Mouse (Mus musculus) gastrocnemius, adult 18-20 months (tissue): ENCODE data around the gene Mesp1. TPM values are rescaled to one million over a fixed set of nuclear protein-coding genes. Genes with fewer than 3 reads are reported as not detected.
"Not testable (repeated sequence)": the region's sequence is repeated elsewhere in the genome, so short reads cannot be mapped to it uniquely, and the experiment has no call there.

Source experiments
- DNase-seq: peaks from one replicate; pipeline ENCODE4 v3.0.0; 2021; ENCODE audit warnings: low spot score
- total RNA-seq, 2 experiments: library from RNA; stranded (reverse); gene quantifications; 2 replicates each; pipeline ENCODE4 v1.2.3; 2021

Gene Mesp1
- total RNA-seq, 2 experiments from 2014 or later, result not detected

DNA sequence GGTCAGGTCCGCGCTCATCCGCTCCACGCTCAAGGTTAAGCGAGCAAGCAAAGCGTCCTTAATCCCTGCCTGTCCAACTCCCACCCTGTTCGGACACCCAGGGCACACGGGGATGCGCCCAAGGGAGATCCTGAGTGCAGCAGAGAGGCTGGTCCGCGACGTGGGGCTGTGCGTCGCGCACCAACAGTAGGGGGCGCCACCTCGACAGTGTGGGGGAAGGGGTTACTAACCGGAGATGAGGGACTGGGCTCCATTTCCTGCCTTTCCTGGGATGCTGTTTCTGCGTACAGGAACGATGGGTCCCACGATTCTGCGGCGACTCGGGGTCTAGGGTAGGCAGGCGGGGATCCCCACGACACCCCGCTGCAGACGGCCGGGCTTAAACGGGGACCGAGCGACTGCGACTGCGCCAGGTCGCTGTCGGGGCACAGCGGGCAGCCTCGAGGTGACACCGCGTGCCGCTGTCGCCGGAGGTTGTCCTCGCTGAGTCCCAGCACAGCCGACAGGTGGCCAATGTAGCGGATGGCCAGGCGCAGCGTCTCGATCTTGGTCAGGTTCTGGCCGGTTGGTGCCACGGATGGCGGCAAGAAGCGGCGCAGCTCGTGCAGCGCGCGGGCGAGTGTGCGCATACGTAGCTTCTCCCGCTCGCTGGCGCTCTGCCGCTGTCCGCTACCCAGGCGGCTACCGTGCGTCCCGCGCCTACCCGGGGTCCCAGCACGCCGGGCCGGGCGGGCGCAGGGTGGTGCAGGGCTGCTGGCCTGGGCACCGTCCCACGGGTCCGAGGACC, 760 bp downstream of the Mesp1 start:
- no peak for DNase-seq

DNA sequence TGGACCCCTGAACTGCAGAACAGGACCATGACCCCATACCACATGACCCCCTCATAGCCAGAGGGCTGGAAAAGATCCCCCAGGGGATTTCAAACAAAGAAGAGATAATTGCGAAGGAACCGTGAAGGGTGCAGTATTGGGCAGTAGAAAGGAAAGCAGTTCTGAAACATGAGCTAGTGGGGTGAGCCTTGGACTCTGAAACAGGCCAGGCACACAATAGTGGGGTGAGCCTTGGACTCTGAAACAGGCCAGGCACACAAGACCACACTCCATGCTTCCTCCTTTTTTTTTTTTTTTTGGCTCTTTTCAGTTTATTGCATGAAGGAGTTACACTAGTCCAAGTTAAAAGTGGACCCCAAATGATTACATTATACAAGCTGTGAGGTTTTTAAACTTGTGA, 3.8 kb downstream of the Mesp1 start:
- not testable (repeated sequence) for DNase-seq

DNA sequence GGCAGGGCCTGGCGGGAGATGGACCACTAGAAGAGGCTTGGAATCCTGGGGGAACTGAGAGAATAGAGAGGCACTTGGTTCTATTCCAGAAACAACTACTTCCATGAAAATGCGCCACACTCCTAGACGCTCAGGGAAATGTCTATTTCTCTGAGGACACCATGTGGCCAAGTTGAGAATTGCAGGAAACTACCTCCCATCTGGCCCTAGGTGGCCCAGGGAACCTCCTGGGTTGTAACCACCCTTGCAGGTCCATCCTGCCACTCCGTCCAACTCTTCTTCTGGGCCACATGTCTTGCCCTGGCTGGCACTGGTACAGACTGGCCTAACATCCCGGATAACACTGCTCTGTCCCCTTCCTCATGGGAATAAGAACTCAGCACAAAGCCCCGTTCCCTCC, 7.3 kb downstream of the Mesp1 start:
- DNase-seq, result peak; percentile 77

DNA sequence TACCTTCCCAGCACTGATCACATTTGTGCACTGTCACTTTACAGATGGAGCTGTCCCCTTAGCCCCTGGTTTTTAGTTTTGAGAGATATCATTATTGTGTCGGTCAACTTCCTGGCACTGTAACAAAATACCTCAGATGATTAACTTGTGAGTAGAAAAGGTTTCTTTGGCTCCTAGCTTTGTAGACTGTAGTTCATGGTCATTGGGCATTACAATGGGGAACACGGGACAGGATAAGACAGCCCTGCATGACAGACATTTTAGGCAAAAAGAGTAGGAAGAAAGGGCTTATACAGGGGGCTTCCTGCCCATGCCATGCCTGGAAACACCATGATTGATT, 11.1 kb downstream of the Mesp1 start:
- no peak for DNase-seq

DNA sequence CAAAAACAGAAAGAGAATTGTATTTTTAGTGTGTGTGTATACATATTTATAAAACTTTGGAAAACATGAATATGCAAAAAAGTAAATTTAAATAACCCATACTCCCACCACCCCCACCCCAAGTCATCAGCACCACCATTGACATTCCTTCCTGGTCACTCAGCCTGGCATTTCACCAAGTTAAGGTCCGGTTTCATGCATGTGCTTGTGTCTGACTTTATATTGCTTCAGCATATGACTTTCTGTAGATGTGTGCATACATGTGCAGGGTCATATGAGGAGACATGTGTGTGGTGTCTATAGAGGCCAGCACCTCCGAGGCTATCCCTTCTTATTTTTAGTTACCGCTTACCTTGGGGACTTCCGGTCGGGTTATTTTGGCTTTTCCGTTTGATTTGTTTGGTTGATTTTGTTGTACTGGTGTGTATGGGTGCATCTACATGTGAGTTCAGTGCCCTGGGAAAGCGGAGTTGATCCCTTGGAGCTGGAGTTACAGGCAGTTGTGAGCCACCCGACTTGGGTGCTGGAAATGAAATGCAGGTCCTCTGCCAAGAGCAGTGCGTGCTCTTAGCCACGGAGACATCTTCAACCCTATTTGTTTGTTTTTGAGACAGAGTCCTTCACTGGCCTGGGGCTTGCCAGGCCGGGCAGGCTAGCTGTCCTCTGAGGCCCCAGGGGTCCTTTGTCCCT, 11.6 kb downstream of the Mesp1 start:
- DNase-seq, result no peak

DNA sequence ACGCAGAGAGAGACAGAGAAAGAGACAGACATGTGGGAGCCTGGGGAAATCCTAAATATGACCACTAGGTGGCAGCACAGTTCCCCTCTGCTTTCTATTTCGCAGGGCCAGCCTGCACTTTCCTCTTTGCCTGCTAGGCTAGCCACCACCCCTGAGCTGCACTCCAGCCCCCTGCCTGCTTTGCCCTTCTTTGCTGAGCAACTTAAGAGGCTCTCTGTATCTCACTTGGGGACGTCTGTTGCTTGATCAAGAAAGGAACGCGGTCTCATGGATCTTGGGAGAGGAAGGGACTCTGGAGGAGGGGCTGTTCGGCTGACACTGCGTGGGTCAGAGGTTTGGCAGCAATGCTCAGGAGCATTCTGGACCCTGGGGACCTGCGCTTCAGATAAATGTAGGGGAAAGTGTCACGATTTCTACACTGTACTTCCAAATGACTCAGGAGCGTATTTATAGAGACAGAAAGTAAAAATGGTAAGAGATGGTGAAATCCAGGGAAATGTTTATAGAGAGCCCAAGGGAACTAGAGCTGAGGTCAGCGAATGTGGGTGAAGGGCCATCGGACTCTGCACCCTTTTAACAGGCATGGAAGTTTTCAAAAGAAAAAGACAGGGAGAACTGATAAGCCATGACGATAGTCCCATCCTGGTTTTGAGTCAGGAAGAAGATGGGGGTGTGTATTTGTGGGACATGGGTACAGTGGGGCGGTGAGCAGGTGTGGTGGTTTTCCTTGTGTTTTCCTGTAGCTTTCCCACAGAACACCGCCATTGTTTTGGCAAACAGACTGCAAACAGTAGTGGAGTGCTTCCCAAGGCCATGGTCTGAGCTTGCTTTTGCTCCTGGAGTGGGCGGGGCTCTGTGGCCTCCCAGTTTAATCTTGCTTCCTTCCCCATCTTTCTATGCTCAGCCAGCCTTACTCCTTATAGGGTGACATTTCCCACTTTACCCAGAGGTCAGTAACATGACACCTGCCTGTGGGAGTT, 12.7 kb downstream of the Mesp1 start:
- peak; percentile 79 for DNase-seq

DNA sequence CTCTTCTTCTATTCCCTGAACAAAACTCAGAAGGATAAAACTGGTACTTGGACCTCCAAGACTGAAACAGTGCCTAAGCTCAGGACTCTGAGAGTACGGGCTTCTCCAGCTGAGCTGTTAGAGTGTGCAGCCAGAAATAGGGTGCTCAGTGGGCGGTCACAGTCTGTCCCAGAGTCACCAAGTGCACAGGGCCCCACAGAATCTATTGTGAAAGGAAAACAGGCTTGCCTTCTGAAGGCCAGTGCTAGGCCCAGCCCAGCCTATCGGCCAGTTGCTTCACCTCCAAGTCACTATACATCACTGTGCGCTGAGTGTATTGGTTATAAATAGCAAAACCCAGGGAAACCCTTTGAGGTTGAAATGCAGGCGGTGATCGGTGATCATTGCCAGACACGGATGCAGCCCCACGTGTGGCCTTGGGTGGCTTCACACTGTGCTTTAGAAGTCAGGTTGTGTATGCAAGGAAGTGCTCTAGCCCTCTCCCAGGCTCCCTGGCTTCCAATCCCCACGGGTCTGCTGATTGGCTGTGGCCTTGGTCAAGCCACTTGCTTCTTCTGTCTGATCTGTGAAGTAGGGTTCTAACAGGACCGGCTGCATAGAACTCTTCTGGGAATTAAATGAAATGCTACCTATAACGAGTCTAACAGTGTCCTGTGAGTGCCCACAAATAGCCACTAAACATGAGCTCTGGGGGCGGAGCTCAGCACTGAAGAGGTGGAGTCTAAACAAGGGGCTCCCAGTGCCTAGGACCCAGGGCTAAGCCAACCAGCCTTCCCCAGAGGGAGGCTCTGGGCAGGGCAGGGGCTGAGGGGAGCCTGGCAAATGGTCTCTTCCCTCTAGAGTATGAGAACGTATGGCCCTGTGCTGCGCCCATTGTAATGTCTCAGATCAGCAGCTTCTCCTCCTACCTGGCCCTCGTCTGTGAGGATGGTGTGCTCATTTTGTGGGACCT, 21.8 kb downstream of the Mesp1 start:
- no peak for DNase-seq

DNA sequence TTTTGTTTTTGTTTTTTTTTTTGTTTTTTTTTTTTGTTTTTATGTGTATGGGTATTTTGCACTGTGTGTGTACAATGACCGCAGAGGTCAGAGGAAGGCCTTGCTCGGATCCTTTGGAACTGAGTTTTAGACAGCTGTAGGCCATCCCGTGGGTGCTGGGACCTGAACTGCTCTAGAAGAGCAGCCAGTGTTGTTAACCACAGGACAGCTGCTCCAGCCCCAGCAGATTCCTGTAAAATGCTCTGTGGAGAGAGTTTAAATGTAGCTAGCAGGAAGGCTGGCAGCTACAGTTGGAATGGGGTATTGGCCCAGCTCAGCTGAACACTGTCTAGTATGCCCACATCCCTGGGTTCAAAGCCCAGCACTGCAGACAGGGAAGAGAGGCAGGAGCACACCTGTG, 23.9 kb downstream of the Mesp1 start:
- no peak for DNase-seq

DNA sequence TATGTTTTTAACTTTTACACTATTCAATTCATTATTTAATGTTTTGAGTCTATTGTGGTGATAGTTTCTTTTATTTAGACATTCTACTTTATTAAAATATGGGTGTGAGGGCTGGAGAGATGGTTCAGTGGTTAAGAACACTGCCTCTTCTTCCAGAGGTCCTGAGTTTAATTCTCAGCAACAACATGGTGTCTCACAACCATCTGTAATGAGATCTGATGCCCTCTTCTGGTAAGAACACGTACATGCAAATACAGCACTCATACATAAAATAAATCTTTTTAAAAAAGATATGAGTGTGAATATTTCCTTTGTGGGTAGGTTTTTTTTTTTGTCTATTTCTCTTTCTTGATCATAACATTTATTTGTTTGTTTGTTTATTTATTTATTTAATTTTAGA, 27.6 kb downstream of the Mesp1 start:
- DNase-seq, result no peak

DNA sequence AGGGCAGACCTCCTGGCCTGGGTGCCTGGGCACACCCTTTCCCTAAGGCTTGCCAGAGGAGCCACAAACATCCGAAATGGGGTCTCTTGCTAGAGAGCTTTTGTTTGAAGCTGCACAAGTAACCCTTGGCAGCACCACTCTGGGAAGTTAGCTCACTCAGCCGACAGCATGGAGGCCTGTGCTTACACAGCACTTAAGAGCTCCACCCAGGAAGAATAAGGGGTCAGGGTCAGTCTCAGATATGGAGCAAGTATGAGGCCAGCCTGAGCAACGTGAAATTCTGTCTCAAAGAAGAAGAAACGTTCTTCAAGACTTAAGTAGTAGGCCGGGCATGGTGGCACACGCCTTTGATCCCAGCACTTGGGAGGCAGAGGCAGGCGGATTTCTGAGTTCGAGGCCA, 31.5 kb downstream of the Mesp1 start:
- DNase-seq, result no peak

DNA sequence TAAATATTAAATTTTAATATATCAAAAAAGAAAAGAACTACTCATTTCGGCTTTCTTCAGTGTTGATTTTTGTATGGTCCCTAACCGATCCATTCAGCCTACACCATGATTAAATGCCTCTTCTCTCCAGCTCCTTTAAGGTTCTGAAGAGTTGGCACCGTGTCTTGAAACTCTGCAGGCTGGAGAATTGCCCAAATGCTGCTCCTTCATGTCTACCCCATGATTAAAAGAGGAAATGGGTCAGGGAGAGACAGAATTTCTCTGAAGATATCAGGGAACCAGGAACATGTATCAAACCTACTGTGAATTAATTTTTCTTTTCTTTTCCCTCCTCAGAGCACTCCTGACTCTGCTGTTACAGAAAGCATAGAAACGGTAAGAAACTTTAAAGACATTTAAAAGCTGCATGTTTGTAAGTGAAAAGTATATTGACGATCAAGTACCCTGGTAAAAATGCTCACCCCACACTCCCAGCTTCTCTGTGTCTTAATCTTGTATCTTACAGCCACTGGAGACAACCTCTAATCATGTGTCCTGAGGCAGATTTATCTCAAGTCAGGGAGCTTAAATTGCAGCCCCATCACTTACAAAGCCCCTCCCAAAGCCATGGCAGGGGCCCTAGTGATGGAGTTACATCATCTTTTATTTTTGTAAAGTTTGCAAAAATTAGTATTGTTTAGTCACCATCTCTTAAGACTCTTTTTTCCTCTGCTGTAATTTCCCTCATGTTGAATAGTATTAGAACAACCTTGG, 32.3 kb downstream of the Mesp1 start:
- DNase-seq, result no peak

DNA sequence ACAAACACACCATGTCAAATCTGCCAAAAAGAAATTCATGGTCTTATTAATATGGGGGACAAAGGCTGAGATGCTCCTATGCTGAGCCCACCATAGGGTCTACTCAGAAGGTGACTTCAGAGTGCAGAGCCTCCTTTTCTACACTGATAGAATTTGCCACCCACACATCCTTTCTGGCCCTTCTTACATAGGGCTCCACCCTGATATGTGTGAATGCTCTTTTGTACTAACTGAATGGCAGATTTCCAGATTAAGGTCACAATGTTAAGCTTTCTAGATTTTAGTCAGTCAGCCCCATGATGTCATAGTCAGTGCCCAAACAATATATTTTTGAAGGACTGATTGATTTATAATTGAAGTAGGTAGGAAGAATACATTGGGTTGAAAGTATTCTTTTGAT, 33.8 kb downstream of the Mesp1 start:
- DNase-seq, result no peak

DNA sequence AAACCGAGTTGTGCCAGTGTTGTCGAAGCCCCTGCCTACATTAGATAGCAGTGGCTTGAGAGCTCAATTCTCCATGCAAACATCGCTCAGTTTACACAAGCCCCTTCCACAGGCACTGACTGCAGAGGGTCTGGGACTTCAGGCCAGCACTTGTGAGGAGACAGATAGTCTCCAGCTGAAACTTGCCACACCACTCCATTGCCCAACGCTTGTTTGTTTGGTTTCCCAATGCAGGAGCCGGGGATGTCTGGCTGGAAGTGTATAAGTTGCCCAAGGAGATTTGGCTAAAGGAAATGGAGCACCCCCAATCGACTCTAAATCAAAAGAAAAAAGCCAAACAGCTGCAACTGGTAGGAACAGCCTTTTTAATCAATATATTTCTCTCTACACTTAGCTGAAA, 35.4 kb downstream of the Mesp1 start:
- DNase-seq, result no peak

DNA sequence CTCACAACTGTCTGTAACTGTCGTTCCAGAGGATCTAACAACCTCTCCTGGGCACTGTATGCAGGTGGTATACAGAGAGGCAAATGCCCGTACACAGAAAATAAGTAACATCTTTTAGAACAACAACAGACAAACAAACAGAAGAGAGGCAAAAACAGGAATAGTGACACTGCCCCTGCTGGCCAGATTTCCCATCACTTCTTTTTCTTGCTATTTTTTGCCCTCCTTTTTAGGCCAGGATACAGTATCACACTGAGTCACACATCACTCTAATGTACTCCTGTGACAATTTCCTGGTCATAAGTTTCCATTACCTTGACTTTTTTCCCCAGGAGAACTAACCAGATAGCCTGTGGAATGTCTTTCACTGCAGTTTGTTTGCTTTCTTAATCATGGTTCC, 37.3 kb downstream of the Mesp1 start:
- DNase-seq, result no peak

DNA sequence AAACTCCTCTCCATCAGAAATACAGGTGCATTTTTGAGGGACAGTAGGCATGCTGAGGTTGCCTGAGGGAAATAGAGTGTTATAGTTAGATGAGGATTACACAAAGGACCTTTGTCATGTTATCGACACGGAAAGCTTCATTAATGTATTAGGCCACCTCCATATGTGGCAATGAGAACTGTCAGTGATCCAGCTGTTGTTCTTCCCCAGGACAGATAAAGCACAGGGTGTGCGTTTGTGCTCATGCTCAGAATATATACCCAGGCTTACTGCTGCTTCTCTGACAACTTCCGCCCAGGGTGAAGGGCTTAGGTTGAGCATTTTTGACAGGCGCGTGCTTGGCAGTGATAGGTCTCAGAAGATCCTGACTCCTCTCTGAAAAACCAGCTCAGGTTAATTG, 44.1 kb downstream of the Mesp1 start:
- no peak for DNase-seq

DNA sequence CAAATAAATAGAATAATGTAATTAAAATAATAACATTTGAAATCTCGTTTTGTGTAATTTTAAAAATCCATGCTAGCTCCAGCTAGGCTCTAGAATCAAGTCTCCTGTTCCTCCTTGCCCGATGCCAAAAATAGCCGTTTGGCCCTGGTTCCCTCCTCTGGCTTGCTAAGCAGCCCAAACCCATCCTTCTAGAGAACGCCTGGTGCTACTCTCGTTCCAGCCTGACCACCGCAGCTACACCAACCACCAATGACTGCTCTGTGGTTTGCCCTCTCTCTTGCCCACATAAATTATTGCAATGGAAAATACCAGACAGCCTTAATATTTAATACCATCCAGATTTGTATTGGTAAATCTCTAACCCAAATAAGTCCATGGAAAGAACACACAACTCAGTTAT, 45.9 kb downstream of the Mesp1 start:
- no peak for DNase-seq

DNA sequence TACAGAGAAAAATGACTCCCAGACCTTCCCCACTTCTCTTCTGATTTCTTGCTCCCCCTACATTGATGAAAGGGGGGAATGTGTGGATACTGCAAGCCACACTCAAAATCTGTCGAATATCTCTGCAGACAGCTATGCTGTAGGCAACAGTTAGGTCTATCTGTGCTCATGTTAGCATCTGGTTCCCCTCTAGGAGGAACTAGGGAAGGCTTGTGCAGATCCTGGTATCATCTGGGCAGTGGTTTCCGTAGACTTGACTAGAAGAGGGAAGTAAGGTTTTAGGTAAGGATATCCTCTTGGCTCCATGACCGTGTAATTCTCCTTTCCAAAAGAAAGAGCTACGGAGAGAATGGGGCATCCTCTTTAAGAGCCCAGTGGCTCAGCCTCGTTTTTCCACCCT, 49.0 kb downstream of the Mesp1 start:
- DNase-seq, result no peak

DNA sequence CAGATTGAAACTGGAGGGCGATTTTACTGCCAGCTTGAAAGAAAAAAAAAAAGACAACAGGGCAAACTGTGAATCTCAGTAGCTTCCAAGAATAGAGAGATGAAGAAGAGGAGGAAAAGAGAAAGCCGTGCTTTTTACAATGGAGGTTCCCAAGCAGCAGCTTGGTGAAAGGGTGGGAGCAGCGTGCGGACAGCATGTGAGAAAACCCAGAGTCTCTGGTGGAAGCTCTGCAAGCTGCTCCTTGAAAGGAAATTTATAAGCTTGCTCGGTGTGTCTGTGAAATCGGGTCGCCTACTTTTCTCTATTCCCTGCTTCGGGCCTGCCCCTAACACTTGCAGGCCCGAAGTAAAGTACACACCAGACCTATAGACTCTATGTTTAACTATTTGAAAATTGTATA, 49.5 kb downstream of the Mesp1 start:
- DNase-seq, result no peak

DNA sequence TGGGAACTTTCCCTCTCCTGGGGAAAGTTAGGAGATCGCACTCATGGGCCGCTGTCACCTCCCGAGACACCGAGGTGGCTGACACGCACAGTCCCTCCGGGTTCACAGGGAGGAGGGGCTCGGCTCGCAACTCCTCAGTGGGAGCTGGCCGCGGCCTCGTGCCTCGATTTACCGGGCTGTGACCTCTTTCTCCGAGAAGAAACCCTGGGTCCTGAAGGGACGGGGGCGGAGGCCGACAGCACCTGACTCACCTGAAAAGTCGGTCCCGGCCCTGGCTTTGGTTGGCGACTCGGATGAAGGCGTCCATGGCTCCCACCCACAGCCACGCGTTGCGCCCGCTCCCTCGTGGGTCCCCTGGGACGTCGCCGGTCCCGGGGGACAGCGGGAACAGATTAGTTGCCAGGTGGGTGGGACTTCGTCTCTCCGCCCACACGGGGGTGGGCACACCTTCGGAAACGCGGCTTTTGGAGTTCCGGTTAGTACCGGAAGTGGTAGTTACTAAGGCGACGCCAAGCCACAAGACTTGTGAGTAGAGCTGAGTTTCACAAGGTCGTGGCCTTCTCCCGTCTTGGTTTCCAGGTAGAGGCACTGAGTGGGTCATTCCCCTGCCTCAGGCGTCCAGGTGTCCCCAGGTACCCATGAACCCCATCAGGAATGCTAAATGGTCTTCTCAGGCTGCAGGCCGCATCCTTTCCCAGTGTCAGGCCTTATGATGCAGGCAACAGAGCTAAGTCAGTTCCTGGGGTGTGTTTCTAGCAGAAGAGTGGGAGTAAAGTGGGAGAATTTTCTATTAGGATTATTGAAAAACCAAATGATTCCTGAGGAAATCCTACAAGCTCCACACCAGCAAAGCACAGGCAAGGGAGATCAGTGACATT, 50.7 kb downstream of the Mesp1 start, which contains the start of the genes Pex11a and Wdr93:
TSS of gene Pex11a (minus strand) at position 473 of the 878 bp plus-strand sequence.
TSS of gene Wdr93 (plus strand) at position 505 of the 878 bp plus-strand sequence.
- peak; percentile 77 for DNase-seq
